Mouse (Mus musculus) brain, embryonic 14.5 days (tissue): ENCODE measurements around the gene Ung. TPM values are rescaled to one million over a fixed set of nuclear protein-coding genes. Genes with fewer than 3 reads are reported as not detected.

Experiments
- DNase-seq: peaks from one replicate; pipeline ENCODE4 v3.0.0-alpha.2; 2011; ENCODE audit warnings: low read depth
- CTCF ChIP-seq: fragments of 200-500 bp; IDR thresholded peaks from 2 replicates; pipeline ENCODE4 v1.5.1; 2012; ENCODE audit warnings: inconsistent platforms, mild to moderate bottlenecking, moderate library complexity, borderline replicate concordance; ENCODE audit not compliant: insufficient read depth, insufficient read length; ENCODE audit errors: extremely low read depth
- POLR2A ChIP-seq: fragments of 200-500 bp; IDR thresholded peaks from 2 replicates; pipeline ENCODE4 v1.6.1; 2012; ENCODE audit warnings: mild to moderate bottlenecking, inconsistent platforms, borderline replicate concordance; ENCODE audit not compliant: poor library complexity, insufficient read depth, insufficient read length, severe bottlenecking; ENCODE audit errors: extremely low read depth
- polyA plus RNA-seq: library from polyadenylated mRNA; depleted of rRNA; stranded (reverse); fragments of >200 nt; gene quantifications from 2 replicates; pipeline ENCODE4 v1.2.3, GENCODE M21; 2012

Ung gene
- polyA plus RNA-seq, 1 experiment: 8.8 TPM

GRCm38 (mm10) chr5:114155168-114155933, 25.2 kb downstream of the Ung start:
- DNase-seq: no peak

GRCm38 (mm10) chr5:114157236-114157635, 27.1 kb downstream of the Ung start:
- TF ChIP-seq POLR2A (no peak), CTCF (no peak)
- DNase-seq: no peak

More at GRCm38 (mm10) chr5:114155168-114155933, 25.2 kb downstream of the Ung start:
- TF ChIP-seq CTCF: no peak
- no peak for TF ChIP-seq POLR2A

- TF ChIP-seq POLR2A (no peak), CTCF (no peak)
- no peak for DNase-seq
Measured at GRCm38 (mm10) chr5:114161424-114161823, 31.2 kb downstream of the Ung start.

- TF ChIP-seq CTCF (peak; percentile 24; the same call in 1 of the 2 replicates), POLR2A (no peak)
- DNase-seq: no peak
Measured at GRCm38 (mm10) chr5:114162106-114162815, 32.1 kb downstream of the Ung start.

GRCm38 (mm10) chr5:114163117-114163696, 33.0 kb downstream of the Ung start:
- no peak for DNase-seq
- TF ChIP-seq CTCF (no peak), POLR2A (no peak)

GRCm38 (mm10) chr5:114170345-114170744, 40.2 kb downstream of the Ung start:
- no peak for TF ChIP-seq CTCF
- no peak for TF ChIP-seq POLR2A
- no peak for DNase-seq

GRCm38 (mm10) chr5:114172936-114173335, 42.8 kb downstream of the Ung start:
- peak; percentile 65 for DNase-seq
- TF ChIP-seq POLR2A (no peak), CTCF (no peak)

GRCm38 (mm10) chr5:114173458-114173857, 43.3 kb downstream of the Ung start:
- no peak for TF ChIP-seq CTCF
- TF ChIP-seq POLR2A: no peak
- DNase-seq: no peak

- TF ChIP-seq POLR2A (no peak), CTCF (no peak)
- DNase-seq: no peak
Measured at GRCm38 (mm10) chr5:114173877-114174581, 43.8 kb downstream of the Ung start.

- DNase-seq: peak; percentile 64
- peak; percentile 57 for TF ChIP-seq CTCF
- no peak for TF ChIP-seq POLR2A
Measured at GRCm38 (mm10) chr5:114174639-114175038, 44.5 kb downstream of the Ung start.
